Mouse (Mus musculus): ENCODE results near the gene Cds2. TPM values are rescaled to one million over a fixed set of nuclear protein-coding genes. Genes with fewer than 3 reads are reported as not detected.
A peak's percentile ranks its signal among the peaks of the same experiment; 100 is the strongest.
"Not testable (repeated sequence)": the region's sequence is repeated elsewhere in the genome, so short reads cannot be mapped to it uniquely, and the experiment has no call there.

The Cds2 gene
- polyA plus RNA-seq (2014; fragmentation: Nextera tagmentation; extraction: Ambion mirVana), result 21.3 and 22.5 TPM in 2 replicates

DNA sequence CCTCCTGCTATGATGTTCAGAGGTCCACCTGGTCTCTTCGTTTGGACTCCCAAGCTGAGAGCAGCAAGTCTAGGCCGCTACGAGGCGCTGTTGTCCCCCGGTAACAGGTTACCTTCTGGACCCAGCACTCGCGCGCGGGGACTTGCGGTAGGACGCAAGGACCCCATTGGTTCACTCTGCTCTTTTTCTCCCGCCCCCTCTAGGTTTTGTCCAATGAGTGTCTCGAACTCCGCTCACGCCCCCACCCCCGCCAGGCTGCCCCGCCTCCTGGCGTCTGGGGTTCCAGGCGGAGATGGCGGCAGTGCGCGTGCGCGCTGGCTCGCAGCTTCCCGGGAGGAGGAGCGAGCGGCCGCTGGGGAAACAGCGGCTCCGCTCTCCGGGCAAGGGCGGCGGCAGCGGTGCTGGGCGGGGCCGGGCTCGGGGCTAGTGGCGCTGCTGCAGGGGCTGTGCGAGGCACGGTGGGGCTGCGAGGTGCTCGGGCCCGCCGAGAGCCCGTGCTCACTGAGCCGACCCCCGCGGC, at the start of gene Cds2:
TSS of gene Cds2 (plus strand) at position 270 of the 520 bp plus-strand sequence.
- H3K27me3 ChIP-seq (replicated peaks; ENCODE audit: control insufficient read depth, insufficient read depth, low read length), result no peaks in the 10 kb centered on the region
- peak within 1 kb of the TSS; percentile 58 for H3K4me2 ChIP-seq (ENCODE audit: low read length)
- H3K4me1 ChIP-seq (replicated peaks; ENCODE audit: control insufficient read depth, insufficient read depth, low read length), result peaks cover 8% of the 10 kb centered on the region
- H3K9me3 ChIP-seq (ENCODE audit: control insufficient read depth, low read length), result no peaks in the 10 kb centered on the region
- peak; percentile 99 for ATAC-seq (replicated peaks; ENCODE audit: low FRiP score, low TSS enrichment, low read depth)
- H3K27ac ChIP-seq (ENCODE audit: low read depth), result peak within 1 kb of the TSS; percentile 60
- peak within 1 kb of the TSS; percentile 62 for H3K4me3 ChIP-seq (ENCODE audit: low read depth, low read length)
- no peaks in the 10 kb centered on the region for H3K36me3 ChIP-seq (ENCODE audit: control insufficient read depth, insufficient read depth, low read length)
- peak; percentile 97 for DNase-seq (ENCODE audit: low spot score)
- WGBS, result under 1% methylated on average over 49 of the region's 49 CpGs
- peak within 1 kb of the TSS; percentile 69 for H3K9ac ChIP-seq (ENCODE audit: low read length)

DNA sequence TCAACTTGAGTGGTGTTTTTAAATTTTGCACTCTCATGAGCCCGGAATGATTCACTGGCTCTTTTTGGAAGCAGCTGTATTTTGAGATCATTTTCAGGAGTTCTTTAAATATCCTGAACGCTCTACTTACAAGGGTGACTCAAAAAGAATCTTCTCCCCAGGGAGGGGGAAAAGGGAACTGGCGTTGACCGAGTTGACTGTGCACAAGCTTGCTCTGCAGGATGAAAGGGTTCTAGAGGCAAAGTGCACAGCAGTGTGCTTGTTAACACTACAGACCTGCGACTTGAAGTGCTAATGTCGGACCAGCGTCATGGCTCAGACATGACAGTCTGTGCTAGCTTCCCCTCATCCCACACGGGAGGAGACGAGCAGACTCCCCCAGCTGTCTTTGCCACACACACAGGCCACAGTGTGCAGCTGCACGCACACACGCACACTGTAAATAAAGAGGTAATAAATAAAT, 41.3 kb upstream of the Cds2 start:
- Histone ChIP-seq H3K27ac (ENCODE audit: low read depth) (no peak overlapping the region), H3K4me2 (ENCODE audit: low read length) (no peak overlapping the region), H3K36me3 (ENCODE audit: control insufficient read depth, insufficient read depth, low read length) (no peaks in the 10 kb centered on the region), H3K9me3 (ENCODE audit: control insufficient read depth, low read length) (no peaks in the 10 kb centered on the region), H3K4me1 (replicated peaks; ENCODE audit: control insufficient read depth, insufficient read depth, low read length) (no peaks in the 10 kb centered on the region), H3K4me3 (ENCODE audit: low read depth, low read length) (no peak overlapping the region), H3K9ac (ENCODE audit: low read length) (no peak overlapping the region), H3K27me3 (replicated peaks; ENCODE audit: control insufficient read depth, insufficient read depth, low read length) (no peaks in the 10 kb centered on the region)
- 57% methylated on average over 11 of the region's 11 CpGs for WGBS
- ATAC-seq (replicated peaks; ENCODE audit: low FRiP score, low TSS enrichment, low read depth) (no peak), DNase-seq (ENCODE audit: low spot score) (no peak)

DNA sequence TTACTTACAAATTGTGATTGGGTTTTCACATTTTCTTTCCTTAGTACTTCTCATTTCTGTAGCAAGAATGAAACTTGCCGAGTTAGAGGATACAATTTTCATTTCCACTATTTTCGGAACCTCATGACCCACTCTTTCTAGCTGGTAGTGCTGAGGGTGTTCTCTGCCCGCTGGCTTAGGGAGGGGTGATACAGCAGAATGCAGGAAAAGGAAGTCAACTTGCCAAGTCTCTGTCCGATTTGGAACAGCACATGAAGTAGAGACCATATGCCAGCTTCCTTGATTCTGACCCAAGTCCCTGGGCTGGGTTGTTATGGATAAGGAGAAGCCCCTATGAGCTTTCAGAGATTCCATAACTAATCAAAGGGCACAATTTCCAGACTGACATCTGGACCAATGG, 38.6 kb upstream of the Cds2 start:
- Histone ChIP-seq H3K9ac (ENCODE audit: low read length) (no peak overlapping the region), H3K9me3 (ENCODE audit: control insufficient read depth, low read length) (no peaks in the 10 kb centered on the region), H3K4me1 (replicated peaks; ENCODE audit: control insufficient read depth, insufficient read depth, low read length) (no peaks in the 10 kb centered on the region), H3K4me3 (ENCODE audit: low read depth, low read length) (no peak overlapping the region), H3K27ac (ENCODE audit: low read depth) (no peak overlapping the region), H3K4me2 (ENCODE audit: low read length) (no peak overlapping the region), H3K27me3 (replicated peaks; ENCODE audit: control insufficient read depth, insufficient read depth, low read length) (no peaks in the 10 kb centered on the region), H3K36me3 (ENCODE audit: control insufficient read depth, insufficient read depth, low read length) (no peaks in the 10 kb centered on the region)
- ATAC-seq (replicated peaks; ENCODE audit: low FRiP score, low TSS enrichment, low read depth) (no peak), DNase-seq (ENCODE audit: low spot score) (no peak)
- 88% methylated on average over 4 of the region's 4 CpGs for WGBS

DNA sequence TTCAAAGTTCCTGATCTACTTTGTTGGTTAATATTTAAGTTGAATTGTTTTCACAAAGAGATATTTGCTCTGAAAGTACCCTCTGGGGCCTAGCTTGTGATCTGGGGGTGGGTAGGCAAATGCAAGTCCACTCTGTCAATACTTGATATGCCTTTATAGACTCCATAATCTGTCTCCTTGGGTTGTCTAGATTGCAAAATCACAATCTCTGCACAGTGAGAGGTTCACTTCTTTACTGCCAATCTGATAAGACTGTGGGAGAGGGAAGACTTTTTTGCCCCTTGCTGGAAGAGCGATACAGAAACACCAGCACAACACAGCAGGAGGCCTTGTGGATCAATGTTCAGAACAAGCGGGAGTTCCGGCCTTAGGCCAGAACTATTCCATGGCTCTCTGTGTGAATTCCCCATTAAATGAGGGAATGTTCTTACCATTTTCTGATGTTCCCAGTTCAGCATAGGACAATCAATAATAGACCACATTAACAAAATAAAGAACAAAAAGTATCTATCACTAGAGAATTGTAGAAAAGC, 30.5 kb upstream of the Cds2 start:
- Histone ChIP-seq H3K27me3 (replicated peaks; ENCODE audit: control insufficient read depth, insufficient read depth, low read length) (no peaks in the 10 kb centered on the region), H3K36me3 (ENCODE audit: control insufficient read depth, insufficient read depth, low read length) (no peaks in the 10 kb centered on the region), H3K4me3 (ENCODE audit: low read depth, low read length) (no peak overlapping the region), H3K9ac (ENCODE audit: low read length) (no peak overlapping the region), H3K9me3 (ENCODE audit: control insufficient read depth, low read length) (no peaks in the 10 kb centered on the region), H3K4me1 (replicated peaks; ENCODE audit: control insufficient read depth, insufficient read depth, low read length) (peaks cover 8% of the 10 kb centered on the region; the same call in 1 of the 2 replicates), H3K27ac (ENCODE audit: low read depth) (no peak overlapping the region), H3K4me2 (ENCODE audit: low read length) (no peak overlapping the region)
- DNase-seq (ENCODE audit: low spot score) (no peak), ATAC-seq (replicated peaks; ENCODE audit: low FRiP score, low TSS enrichment, low read depth) (no peak; the same call in 1 of the 2 replicates)
- WGBS, result 85% methylated on average over 3 of the region's 3 CpGs

DNA sequence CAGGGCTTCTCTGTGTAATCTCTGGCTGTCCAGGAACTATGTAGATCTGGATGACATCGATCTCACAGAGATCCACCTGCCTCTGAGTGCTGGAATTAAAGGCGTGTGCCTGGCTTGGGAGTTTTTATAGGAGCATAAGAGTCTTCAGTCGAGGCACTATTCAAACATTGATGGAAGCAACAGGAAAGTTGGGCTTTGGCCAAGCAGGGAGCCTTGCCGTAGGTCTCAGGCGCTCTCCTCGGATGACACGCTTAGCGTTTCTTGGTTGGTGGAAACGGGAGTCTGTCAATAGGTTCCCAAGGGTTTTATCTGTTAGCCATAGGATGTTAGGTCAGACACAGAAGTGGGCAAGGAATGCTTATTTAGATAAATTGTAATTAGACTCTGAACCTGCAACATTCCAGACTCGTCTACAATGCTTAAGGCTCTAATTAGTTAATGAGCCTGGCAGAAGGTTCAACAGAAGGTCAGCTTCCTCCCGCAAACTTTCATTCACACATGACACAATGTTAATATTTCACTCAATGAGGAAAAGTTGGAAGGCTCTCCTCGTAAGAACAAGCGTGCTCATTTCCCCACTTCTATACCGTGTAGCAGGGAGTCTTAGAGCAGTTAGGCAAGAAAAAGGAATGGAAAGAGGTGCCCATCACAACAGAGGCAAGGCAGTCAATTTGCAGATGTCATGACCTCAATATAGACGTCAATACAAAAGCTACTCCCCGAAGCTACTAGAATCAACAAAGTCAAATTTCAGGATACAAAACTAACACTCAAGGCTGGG, 28.8 kb upstream of the Cds2 start:
- Histone ChIP-seq H3K36me3 (ENCODE audit: control insufficient read depth, insufficient read depth, low read length) (no peaks in the 10 kb centered on the region), H3K4me1 (replicated peaks; ENCODE audit: control insufficient read depth, insufficient read depth, low read length) (peaks cover 8% of the 10 kb centered on the region; the same call in 1 of the 2 replicates), H3K4me3 (ENCODE audit: low read depth, low read length) (no peak overlapping the region), H3K9me3 (ENCODE audit: control insufficient read depth, low read length) (no peaks in the 10 kb centered on the region), H3K4me2 (ENCODE audit: low read length) (no peak overlapping the region), H3K27ac (ENCODE audit: low read depth) (no peak overlapping the region), H3K9ac (ENCODE audit: low read length) (no peak overlapping the region), H3K27me3 (replicated peaks; ENCODE audit: control insufficient read depth, insufficient read depth, low read length) (no peaks in the 10 kb centered on the region)
- 47% methylated on average over 16 of the region's 16 CpGs for WGBS
- ATAC-seq (replicated peaks; ENCODE audit: low FRiP score, low TSS enrichment, low read depth) (no peak), DNase-seq (ENCODE audit: low spot score) (no peak)

DNA sequence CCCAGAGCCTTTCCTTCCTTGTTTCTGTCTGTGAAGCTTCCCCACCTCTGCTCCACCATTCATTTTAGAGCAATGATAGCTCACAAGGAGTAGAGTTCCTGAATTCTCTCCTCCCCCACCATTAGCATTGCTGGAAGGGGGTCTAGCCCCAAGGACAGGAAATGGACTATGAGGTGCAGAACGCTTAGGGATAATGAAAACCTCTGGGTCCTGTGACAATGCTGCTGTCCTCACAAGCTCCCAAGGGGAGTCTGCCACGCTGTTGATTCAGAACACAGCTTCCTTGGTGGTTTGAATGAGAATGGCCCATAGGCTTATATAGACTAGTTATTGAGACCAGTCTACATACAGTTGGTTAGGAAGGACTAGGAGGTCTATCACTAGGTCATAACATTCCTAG, 27.7 kb upstream of the Cds2 start:
- DNase-seq (ENCODE audit: low spot score) (no peak), ATAC-seq (replicated peaks; ENCODE audit: low FRiP score, low TSS enrichment, low read depth) (no peak)
- WGBS, result 35% methylated on average over 2 of the region's 2 CpGs
- no peak overlapping the region for H3K4me3 ChIP-seq (ENCODE audit: low read depth, low read length)
- H3K4me2 ChIP-seq (ENCODE audit: low read length), result no peak overlapping the region
- no peak overlapping the region for H3K27ac ChIP-seq (ENCODE audit: low read depth)
- no peaks in the 10 kb centered on the region for H3K27me3 ChIP-seq (replicated peaks; ENCODE audit: control insufficient read depth, insufficient read depth, low read length)
- H3K4me1 ChIP-seq (replicated peaks; ENCODE audit: control insufficient read depth, insufficient read depth, low read length), result peaks cover 8% of the 10 kb centered on the region; the same call in 1 of the 2 replicates
- H3K9me3 ChIP-seq (ENCODE audit: control insufficient read depth, low read length), result no peaks in the 10 kb centered on the region
- no peak overlapping the region for H3K9ac ChIP-seq (ENCODE audit: low read length)
- no peaks in the 10 kb centered on the region for H3K36me3 ChIP-seq (ENCODE audit: control insufficient read depth, insufficient read depth, low read length)

DNA sequence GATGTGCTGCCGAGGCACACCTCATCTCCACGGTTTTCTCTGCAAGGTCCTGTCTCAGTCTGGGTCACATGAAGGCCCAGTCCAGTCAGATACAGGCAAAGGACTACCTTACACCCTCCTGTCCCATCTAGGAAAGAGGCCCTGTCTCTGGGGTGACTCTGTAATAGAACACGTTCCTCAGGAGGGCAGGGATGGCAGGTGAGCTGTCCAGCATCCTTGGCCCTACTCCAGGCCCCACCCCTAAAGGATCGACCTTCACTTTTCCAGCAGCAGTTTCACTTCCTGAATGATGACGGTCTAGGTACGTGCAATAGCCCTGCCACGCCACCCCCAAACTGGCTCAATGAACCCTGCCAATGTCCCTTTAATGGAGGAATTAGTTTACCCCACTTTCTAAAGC, 27.0 kb upstream of the Cds2 start:
- no peak overlapping the region for H3K9ac ChIP-seq (ENCODE audit: low read length)
- no peaks in the 10 kb centered on the region for H3K27me3 ChIP-seq (replicated peaks; ENCODE audit: control insufficient read depth, insufficient read depth, low read length)
- WGBS, result 76% methylated on average over 7 of the region's 7 CpGs
- H3K4me3 ChIP-seq (ENCODE audit: low read depth, low read length), result no peak overlapping the region
- DNase-seq (ENCODE audit: low spot score) (no peak), ATAC-seq (replicated peaks; ENCODE audit: low FRiP score, low TSS enrichment, low read depth) (no peak)
- no peaks in the 10 kb centered on the region for H3K36me3 ChIP-seq (ENCODE audit: control insufficient read depth, insufficient read depth, low read length)
- no peak overlapping the region for H3K4me2 ChIP-seq (ENCODE audit: low read length)
- H3K9me3 ChIP-seq (ENCODE audit: control insufficient read depth, low read length), result no peaks in the 10 kb centered on the region
- H3K27ac ChIP-seq (ENCODE audit: low read depth), result no peak overlapping the region
- H3K4me1 ChIP-seq (replicated peaks; ENCODE audit: control insufficient read depth, insufficient read depth, low read length), result peaks cover 8% of the 10 kb centered on the region; the same call in 1 of the 2 replicates

DNA sequence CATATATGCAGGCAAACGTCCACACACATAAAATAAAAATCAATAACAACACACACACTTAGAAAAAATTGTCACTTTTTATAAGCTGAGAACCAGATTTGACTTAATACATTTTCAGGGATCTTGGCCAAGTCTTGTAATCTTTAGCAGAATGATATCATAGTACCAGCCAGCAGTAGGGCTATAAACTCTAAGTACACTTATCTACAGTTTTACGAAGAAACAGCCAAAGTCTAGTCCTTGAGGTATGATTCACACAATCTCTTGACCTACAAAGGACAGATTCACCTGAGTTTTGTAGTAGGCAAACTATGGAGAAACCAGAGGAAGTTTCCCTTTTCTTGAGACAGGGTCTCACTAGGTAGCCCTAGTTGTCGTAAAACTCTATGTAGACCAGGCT, 23.5 kb upstream of the Cds2 start:
- 72% methylated on average over 3 of the region's 3 CpGs for WGBS
- H3K27me3 ChIP-seq (replicated peaks; ENCODE audit: control insufficient read depth, insufficient read depth, low read length); H3K27ac ChIP-seq (ENCODE audit: low read depth); H3K4me1 ChIP-seq (replicated peaks; ENCODE audit: control insufficient read depth, insufficient read depth, low read length); H3K9ac ChIP-seq (ENCODE audit: low read length); ATAC-seq (replicated peaks; ENCODE audit: low FRiP score, low TSS enrichment, low read depth); H3K4me2 ChIP-seq (ENCODE audit: low read length); DNase-seq (ENCODE audit: low spot score); H3K9me3 ChIP-seq (ENCODE audit: control insufficient read depth, low read length); H3K4me3 ChIP-seq (ENCODE audit: low read depth, low read length): not testable (repeated sequence)
- peaks cover 14% of the 10 kb centered on the region for H3K36me3 ChIP-seq (ENCODE audit: control insufficient read depth, insufficient read depth, low read length)
